Mouse (Mus musculus): ENCODE results near the gene Mier3. TPM values are rescaled to one million over a fixed set of nuclear protein-coding genes. Genes with fewer than 3 reads are reported as not detected.

The Mier3 gene
- total RNA-seq (2023): 10 to 100 TPM; 52.0 to 56.6 TPM

DNA sequence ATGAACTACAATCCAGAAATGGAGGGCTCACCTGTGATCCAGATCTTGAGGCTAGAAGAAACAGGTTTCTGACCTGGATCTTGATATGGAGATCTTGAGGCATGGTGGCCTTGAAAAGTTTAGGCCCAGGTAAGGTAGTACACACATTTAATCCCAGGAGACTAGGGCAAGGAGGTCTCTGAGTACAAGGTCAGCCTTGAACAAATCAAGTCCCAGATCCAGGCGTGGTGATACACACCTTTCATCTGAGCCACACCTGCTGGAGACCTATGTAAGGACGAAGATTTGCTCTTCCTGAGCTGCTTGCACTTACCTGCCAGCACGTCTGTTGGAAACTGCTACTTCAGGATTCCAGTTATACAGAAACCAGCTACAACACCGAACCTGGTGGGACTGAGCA is at the start of gene Mier3:
Gene Mier3 (plus strand): TSS at position 301 of the 400 bp plus-strand sequence.

Other genes starting within 250 kb of the Mier3 start
- 10 to 100 TPM; 55.3 to 61.9 TPM for gene Gpbp1, start 190.9 kb upstream of the Mier3 start, total RNA-seq (2023)
- gene Gm49496, start 131.0 kb upstream of the Mier3 start, total RNA-seq (2023): under 1 TPM in 1 of 2 experiments, not detected in 1; 0.80 TPM
- not detected for gene Gm10198, start 88.2 kb upstream of the Mier3 start, total RNA-seq (2023)
- gene Map3k1, start 128.0 kb downstream of the Mier3 start, total RNA-seq (2023): 10 to 100 TPM; 54.6 to 68.3 TPM

Measured in neutrophil, adult 59 days (primary cell).